Mouse (Mus musculus) heart, adult 2 months (tissue): ENCODE measurements at regions not wholly inside any gene's neighbourhood (a gene's known extent, or its start where the extent isn't known, plus 50 kb on each side); places are given as distances from the start of the nearest gene placed in this dataset.

Experiments
- CTCF ChIP-seq: fragments of 200-600 bp; IDR thresholded peaks from 2 replicates; pipeline ENCODE4 v1.8.1; 2022; ENCODE audit warnings: antibody characterized with exemption, mild to moderate bottlenecking, moderate library complexity
- EP300 ChIP-seq: fragments of 200-500 bp; IDR thresholded peaks from 2 replicates; pipeline ENCODE4 v1.6.1; 2011; ENCODE audit warnings: low read depth, low read length, control low read depth; ENCODE audit not compliant: insufficient read depth
- POLR2A ChIP-seq: fragments of 200-500 bp; IDR thresholded peaks from 2 replicates; pipeline ENCODE4 v1.6.1; 2011; ENCODE audit warnings: mild to moderate bottlenecking, low read depth, low read length, control low read depth; ENCODE audit not compliant: insufficient read depth

DNA sequence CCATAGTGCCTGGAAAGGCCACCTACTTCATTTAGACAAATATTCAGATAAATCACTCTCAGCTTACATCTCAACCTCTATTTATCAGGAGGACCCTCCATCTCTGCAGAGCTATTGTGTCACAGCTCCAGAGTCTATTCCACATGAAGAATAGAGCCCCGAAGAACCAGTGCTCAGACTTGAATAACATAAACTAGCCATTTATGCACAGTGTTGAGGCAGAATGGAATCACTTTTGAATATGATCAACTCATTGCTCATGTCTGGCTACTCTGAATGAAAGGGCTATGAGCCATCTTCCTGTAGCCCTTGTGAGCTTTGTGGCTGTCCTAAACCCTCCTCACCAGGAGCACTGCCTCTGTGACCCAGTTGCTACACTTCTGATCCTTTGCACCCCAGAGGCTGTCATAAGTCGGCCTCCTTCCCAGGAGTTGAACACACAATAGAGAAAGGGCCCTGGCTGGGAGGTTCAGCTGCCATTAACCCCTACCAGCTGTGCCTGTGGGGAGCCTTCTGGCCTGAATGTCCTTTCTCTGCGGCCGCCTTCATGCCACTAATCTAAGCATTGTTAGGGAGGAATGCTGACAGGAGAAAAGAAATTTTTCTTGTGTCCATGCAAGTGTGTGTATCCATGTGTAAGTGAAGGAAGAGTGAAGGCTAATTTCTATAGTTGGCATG, 195.5 kb upstream of the Sp8 start:
- TF ChIP-seq CTCF, result no peak
- no peak for TF ChIP-seq POLR2A
- TF ChIP-seq EP300, result no peak
